ENCODE assay signal across 16 mouse cellular contexts in genomic region chr19:16728729-16729128, GRCm38 (mm10). TPM values are rescaled to one million over a fixed set of nuclear protein-coding genes. Genes with fewer than 3 reads are reported as not detected.
A peak's percentile ranks its signal among the peaks of the same experiment; 100 is the strongest.
DNase-seq lines count a peak whose midpoint lies in the region; ATAC-seq and TF ChIP-seq lines count a peak whose summit lies in the region.
"Had no signal": no experiment of that assay in that cellular context is flagged by ENCODE, and none has a peak within 500 bp of the region (broad histone marks: within the 10 kb centered on the region; RNA-seq: fewer than 3 reads in every experiment).

No protein-coding gene starts in this region.

- H3K4me2 ChIP-seq in heart, postnatal 0 days (ENCODE audit: low read depth, low read length) = no peak overlapping the region
- no peak overlapping the region for H3K4me2 ChIP-seq in liver, embryonic 14.5 days (ENCODE audit: low read depth)
- H3K4me2 ChIP-seq in liver, embryonic 11.5 days = no peak overlapping the region
- H3K4me2 ChIP-seq: embryonic facial prominence, embryonic 12.5 days; limb, embryonic 13.5 days; midbrain, embryonic 13.5 days had no signal

- H3K9ac ChIP-seq in heart, postnatal 0 days (replicated peaks; ENCODE audit: low read depth, low read length) = no peak overlapping the region
- no peak overlapping the region for H3K9ac ChIP-seq in liver, embryonic 14.5 days (replicated peaks)
- H3K9ac ChIP-seq in liver, embryonic 11.5 days (ENCODE audit: low read depth, low read length) = no peak overlapping the region
- H3K9ac ChIP-seq: embryonic facial prominence, embryonic 12.5 days; limb, embryonic 13.5 days; midbrain, embryonic 13.5 days had no signal

- no peak overlapping the region for H3K4me3 ChIP-seq in heart, postnatal 0 days (ENCODE audit: low read depth, low read length)
- no peak overlapping the region for H3K4me3 ChIP-seq in heart, embryonic 10.5 days
- H3K4me3 ChIP-seq in liver, embryonic 14.5 days (ENCODE audit: insufficient read depth in 1 of 2, low read depth in 2 of 2, low read length in 2 of 2) = no peak overlapping the region
- no peak overlapping the region for H3K4me3 ChIP-seq in liver, embryonic 11.5 days (ENCODE audit: low read depth, low read length)
- H3K4me3 ChIP-seq in cortical plate, adult 2 months (ENCODE audit: insufficient read depth, low read length) = no peak overlapping the region
- H3K4me3 ChIP-seq: embryonic facial prominence, embryonic 12.5 days; forebrain, embryonic 10.5 days; limb, embryonic 13.5 days; midbrain, embryonic 13.5 days had no signal

- no peak overlapping the region for H3K27ac ChIP-seq in heart, postnatal 0 days (ENCODE audit: low read depth)
- H3K27ac ChIP-seq in heart, embryonic 10.5 days = no peak overlapping the region
- H3K27ac ChIP-seq in liver, embryonic 14.5 days = no peak overlapping the region
- H3K27ac ChIP-seq in liver, embryonic 11.5 days (ENCODE audit: low read depth, low read length) = no peak overlapping the region
- no peak overlapping the region for H3K27ac ChIP-seq in cortical plate, adult 2 months (ENCODE audit: insufficient read depth, low read length)
- H3K27ac ChIP-seq: embryonic facial prominence, embryonic 12.5 days; forebrain, embryonic 10.5 days; limb, embryonic 13.5 days; midbrain, embryonic 13.5 days had no signal

- no peak for TF ChIP-seq POLR2A in cortical plate, adult 2 months (IDR thresholded peaks at IDR 0.05; ENCODE audit: extremely low read depth, insufficient read depth, low read length)

- peak; percentile 18 for DNase-seq in CD4-positive, CD25-positive, alpha-beta regulatory T cell, adult 2 months (ENCODE audit: low read depth, low spot score)
- DNase-seq in heart, postnatal 0 days (ENCODE audit: low spot score) = no peak
- no peak for DNase-seq in heart, embryonic 10.5 days (ENCODE audit: low spot score)
- DNase-seq in liver, embryonic 14.5 days (ENCODE audit: low read depth in 3 of 3, low spot score in 3 of 3) = no peak
- DNase-seq in liver, embryonic 11.5 days (ENCODE audit: low spot score) = no peak
- no peak for DNase-seq in frontal cortex, postnatal 25 days (ENCODE audit: low spot score in 2 of 2)
- DNase-seq: cerebellum, adult 11-12 months; heart, adult 11 months; heart, postnatal 14 days; kidney, postnatal 4 days had no signal

- ATAC-seq in CD4-positive, CD25-positive, alpha-beta regulatory T cell, adult 4 months = no peak
- ATAC-seq in heart, postnatal 0 days (ENCODE audit: insufficient read depth, low read depth) = no peak
- ATAC-seq in liver, embryonic 14.5 days (ENCODE audit: insufficient read depth) = no peak
- no peak for ATAC-seq in liver, embryonic 11.5 days (replicated peaks; ENCODE audit: low FRiP score)
- ATAC-seq: midbrain, embryonic 13.5 days had no signal

- no peaks in the 10 kb centered on the region for H3K27me3 ChIP-seq in heart, postnatal 0 days (ENCODE audit: control insufficient read depth, insufficient read depth, low read length)
- H3K27me3 ChIP-seq in heart, embryonic 10.5 days (ENCODE audit: insufficient read depth, poor library complexity, severe bottlenecking) = no peaks in the 10 kb centered on the region
- no peaks in the 10 kb centered on the region for H3K27me3 ChIP-seq in liver, embryonic 14.5 days (ENCODE audit: control insufficient read depth, insufficient read depth, low read length)
- no peaks in the 10 kb centered on the region for H3K27me3 ChIP-seq in liver, embryonic 11.5 days (replicated peaks; ENCODE audit: control insufficient read depth, insufficient read depth, low read length)
- H3K27me3 ChIP-seq: embryonic facial prominence, embryonic 12.5 days; limb, embryonic 13.5 days; midbrain, embryonic 13.5 days had no signal

- no peaks in the 10 kb centered on the region for H3K4me1 ChIP-seq in heart, postnatal 0 days (ENCODE audit: control insufficient read depth, insufficient read depth)
- no peaks in the 10 kb centered on the region for H3K4me1 ChIP-seq in heart, embryonic 10.5 days
- H3K4me1 ChIP-seq in liver, embryonic 14.5 days (replicated peaks; ENCODE audit: control insufficient read depth in 2 of 2, insufficient read depth in 2 of 2, low read length in 1 of 2) = no peaks in the 10 kb centered on the region
- no peaks in the 10 kb centered on the region for H3K4me1 ChIP-seq in liver, embryonic 11.5 days (replicated peaks; ENCODE audit: control insufficient read depth, insufficient read depth, low read length)
- no peaks in the 10 kb centered on the region for H3K4me1 ChIP-seq in cortical plate, adult 2 months (ENCODE audit: control insufficient read depth, insufficient read depth, low read length)
- H3K4me1 ChIP-seq: embryonic facial prominence, embryonic 12.5 days; forebrain, embryonic 10.5 days; limb, embryonic 13.5 days; midbrain, embryonic 13.5 days had no signal

- TF ChIP-seq EP300 in heart, postnatal 0 days (IDR thresholded peaks at IDR 0.05; ENCODE audit: low read depth) = no peak
- no peak for TF ChIP-seq EP300 in liver, embryonic 14.5 days (IDR thresholded peaks at IDR 0.05; ENCODE audit: low read depth)

- peaks cover 12% of the 10 kb centered on the region; the same call in 1 of the 2 replicates for H3K36me3 ChIP-seq in heart, postnatal 0 days (replicated peaks; ENCODE audit: control insufficient read depth, insufficient read depth, low read length)
- H3K36me3 ChIP-seq in heart, embryonic 10.5 days = no peaks in the 10 kb centered on the region
- 0 out of 2 replicates have a peak, but pooled peaks cover 2% of the 10 kb centered on the region for H3K36me3 ChIP-seq in liver, embryonic 14.5 days (replicated peaks; ENCODE audit: control insufficient read depth, insufficient read depth, low read depth)
- 0 out of 2 replicates have a peak, but pooled peaks cover 2% of the 10 kb centered on the region for H3K36me3 ChIP-seq in liver, embryonic 11.5 days (ENCODE audit: control insufficient read depth, insufficient read depth, low read length)
- H3K36me3 ChIP-seq: embryonic facial prominence, embryonic 12.5 days; limb, embryonic 13.5 days; midbrain, embryonic 13.5 days had no signal

- 24% methylated on average over 2 of the region's 2 CpGs for WGBS in heart, postnatal 0 days
- WGBS in heart, embryonic 10.5 days = 36% methylated on average over 2 of the region's 2 CpGs
- 57% methylated on average over 2 of the region's 2 CpGs for WGBS in liver, embryonic 14.5 days (ENCODE audit: insufficient replicate concordance)
- 53% methylated on average over 2 of the region's 2 CpGs for WGBS in liver, embryonic 11.5 days

- no peaks in the 10 kb centered on the region for H3K9me3 ChIP-seq in heart, postnatal 0 days (replicated peaks; ENCODE audit: control insufficient read depth, low read length)
- no peaks in the 10 kb centered on the region for H3K9me3 ChIP-seq in heart, embryonic 10.5 days
- H3K9me3 ChIP-seq in liver, embryonic 14.5 days (ENCODE audit: control insufficient read depth, low read length) = no peaks in the 10 kb centered on the region
- H3K9me3 ChIP-seq in liver, embryonic 11.5 days (ENCODE audit: control insufficient read depth, low read length) = no peaks in the 10 kb centered on the region
- H3K9me3 ChIP-seq: embryonic facial prominence, embryonic 12.5 days; forebrain, embryonic 10.5 days; limb, embryonic 13.5 days; midbrain, embryonic 13.5 days had no signal

- peak; percentile 41 for TF ChIP-seq CTCF in heart, postnatal 0 days (IDR thresholded peaks at IDR 0.05; ENCODE audit: low read depth)
- TF ChIP-seq CTCF in liver, embryonic 14.5 days (IDR thresholded peaks at IDR 0.05; ENCODE audit: low read depth) = peak; percentile 23; the same call in 1 of the 2 replicates
- TF ChIP-seq CTCF in cortical plate, adult 2 months (IDR thresholded peaks at IDR 0.05; ENCODE audit: extremely low read depth, insufficient read depth, low read length) = peak; percentile 8; the same call in 1 of the 2 replicates

RNA-seq across cellular contexts. Expression of gene Vps13a, which starts 52.0 kb away (rescaled TPM):
- 10 to 100 TPM; 32.7 to 45.3 TPM for polyA plus RNA-seq in CD4-positive, CD25-positive, alpha-beta regulatory T cell, adult 4 months (2017; shearing (Covaris generic))
- total RNA-seq in heart, postnatal 0 days (2014; rRNA removed; ENCODE audit: low replicate concordance) = 6.6 and 22.3 TPM in 2 replicates
- 5.9 and 6.2 TPM in 2 replicates for polyA plus RNA-seq in heart, postnatal 0 days (2015; fragmentation: Nextera tagmentation; extraction: Ambion mirVana)
- polyA plus RNA-seq in heart, embryonic 10.5 days (2016; fragmentation: Nextera tagmentation; extraction: Ambion mirVana) = 7.4 and 8.2 TPM in 2 replicates
- 4.3 and 6.9 TPM in 2 replicates for polyA plus RNA-seq in liver, embryonic 14.5 days (2012; rRNA removed)
- 8.0 and 8.1 TPM in 2 replicates for polyA plus RNA-seq in liver, embryonic 14.5 days (2014; fragmentation: Nextera tagmentation; extraction: Ambion mirVana)
- 14.1 and 19.4 TPM in 2 replicates for polyA plus RNA-seq in liver, embryonic 11.5 days (2014; fragmentation: Nextera tagmentation; extraction: Ambion mirVana)
- 47.1 and 50.8 TPM in 2 replicates for polyA plus RNA-seq in cortical plate, adult 2 months (2012; rRNA removed)
